Mouse (Mus musculus): ENCODE results near the gene Gm2431. TPM values are rescaled to one million over a fixed set of nuclear protein-coding genes. Genes with fewer than 3 reads are reported as not detected.

The Gm2431 gene
- polyA plus RNA-seq (2017; shearing (Covaris generic)) = not detected

DNA sequence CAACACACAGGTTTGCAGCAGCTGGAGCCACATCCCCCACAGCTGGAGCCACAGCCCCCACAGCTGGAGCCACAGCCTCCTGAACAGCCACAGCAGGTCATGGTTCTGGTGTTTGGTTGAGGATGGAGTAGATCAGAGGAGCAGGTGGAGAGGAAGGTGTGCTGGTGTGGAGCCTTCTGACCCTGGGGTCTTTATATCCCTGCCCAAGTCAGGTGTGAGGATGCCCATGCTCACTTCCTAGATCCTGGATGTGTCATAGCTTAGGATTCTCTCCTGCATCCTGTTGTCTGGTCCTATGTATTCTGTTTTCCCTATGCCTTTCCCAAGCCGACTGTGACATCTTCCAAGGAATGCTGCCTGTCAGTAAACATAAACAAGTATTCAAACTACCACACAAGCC lies at the start of gene Gm2431:
Gene Gm2431 (minus strand): TSS at position 101 of the 400 bp plus-strand sequence.

DNA sequence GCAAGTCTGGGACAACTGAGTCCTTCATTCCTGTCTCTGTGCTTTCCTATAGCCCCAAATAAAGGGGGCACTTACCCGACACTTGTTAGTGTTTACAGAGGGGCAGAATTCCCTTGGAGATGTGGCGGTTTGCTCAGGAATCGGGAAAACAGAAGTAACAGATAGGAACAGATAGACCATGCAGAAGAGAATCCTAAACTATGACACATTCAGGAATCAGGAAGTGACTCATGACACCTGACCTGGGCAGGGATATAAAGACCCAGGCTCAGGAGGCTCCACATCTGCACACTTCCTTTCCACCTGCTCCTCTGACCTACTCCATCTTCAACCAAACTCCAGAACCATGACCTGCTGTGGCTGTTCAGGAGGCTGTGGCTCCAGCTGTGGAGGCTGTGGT lies 45.1 kb upstream of the Gm2431 start, which contains the start of gene Krtap5-4:
Gene Krtap5-4 (plus strand): TSS at position 301 of the 400 bp plus-strand sequence.

GRCm38 (mm10) chr7:142297018-142297417 lies 38.9 kb upstream of the Gm2431 start, which contains the start of gene Krtap5-1:
Krtap5-1 (minus strand) TSS chr7:142297118.

DNA sequence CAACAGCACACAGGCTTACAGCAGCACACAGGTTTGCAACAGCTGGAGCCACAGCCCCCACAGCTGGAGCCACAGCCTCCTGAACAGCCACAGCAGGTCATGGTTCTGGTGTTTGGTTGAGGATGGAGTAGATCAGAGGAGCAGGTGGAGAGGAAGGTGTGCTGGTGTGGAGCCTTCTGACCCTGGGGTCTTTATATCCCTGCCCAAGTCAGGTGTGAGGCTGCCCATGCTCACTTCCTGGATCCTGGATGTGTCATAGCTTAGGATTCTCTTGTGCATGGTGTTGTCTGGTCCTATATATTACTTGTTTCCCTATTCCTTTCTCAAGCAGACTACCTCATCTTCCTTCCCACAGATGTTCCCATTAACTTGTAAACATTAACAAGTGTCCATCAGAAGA lies 16.1 kb upstream of the Gm2431 start, which contains the start of gene Gm4559:
Gene Gm4559 (minus strand): TSS at position 101 of the 400 bp plus-strand sequence.

GRCm38 (mm10) chr7:142240978-142241377 lies 17.2 kb downstream of the Gm2431 start, which contains the start of gene Gm40460:
Gm40460 (minus strand) TSS chr7:142241078.

DNA sequence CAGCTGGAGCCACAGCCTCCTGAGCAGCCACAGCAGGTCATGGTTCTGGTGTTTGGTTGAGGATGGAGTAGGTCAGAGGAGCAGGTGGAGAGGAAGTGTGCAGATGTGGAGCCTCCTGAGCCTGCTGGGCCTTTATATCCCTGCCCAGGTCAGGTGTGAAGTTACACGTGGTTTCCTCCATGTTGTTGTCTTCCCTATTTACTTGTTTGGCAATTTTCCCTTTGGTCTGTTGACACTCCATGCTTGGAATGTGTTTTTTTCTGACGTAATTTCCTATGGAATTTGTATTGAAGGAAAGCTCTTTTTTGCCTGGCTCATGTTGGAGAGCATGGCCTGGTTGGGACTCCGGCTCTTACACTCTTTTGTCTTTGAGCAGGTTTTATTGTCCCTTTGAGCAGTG lies 28.3 kb downstream of the Gm2431 start, which contains the start of gene Krtap5-5:
Gene Krtap5-5 (minus strand): TSS at position 101 of the 400 bp plus-strand sequence.

GRCm38 (mm10) chr7:142211559-142211958 lies 46.6 kb downstream of the Gm2431 start, which contains the start of gene Gm7579:
Gm7579 (plus strand) TSS chr7:142211859.

Other genes with a start within 250 kb of the Gm2431 start
- gene Mob2, start 197.3 kb downstream of the Gm2431 start, polyA plus RNA-seq (2017; shearing (Covaris generic)) = 122 TPM
- gene Dusp8, start 162.5 kb downstream of the Gm2431 start, polyA plus RNA-seq (2017; shearing (Covaris generic)) = 37.7 TPM
- gene Gm45618, start 137.6 kb downstream of the Gm2431 start, polyA plus RNA-seq (2017; shearing (Covaris generic)) = not detected
- gene Gm39115, start 122.3 kb downstream of the Gm2431 start, polyA plus RNA-seq (2017; shearing (Covaris generic)) = not detected
- not detected for gene Gm45337, start 113.7 kb downstream of the Gm2431 start, polyA plus RNA-seq (2017; shearing (Covaris generic))
- gene Gm29735, start 101.2 kb downstream of the Gm2431 start, polyA plus RNA-seq (2017; shearing (Covaris generic)) = not detected
- not detected for gene Gm4553, start 92.6 kb downstream of the Gm2431 start, polyA plus RNA-seq (2017; shearing (Covaris generic))
- gene Krtap5-2, start 82.3 kb downstream of the Gm2431 start, polyA plus RNA-seq (2017; shearing (Covaris generic)) = not detected
- gene Gm10153, start 68.0 kb downstream of the Gm2431 start, polyA plus RNA-seq (2017; shearing (Covaris generic)) = not detected
- not detected for gene Krtap5-3, start 57.0 kb downstream of the Gm2431 start, polyA plus RNA-seq (2017; shearing (Covaris generic))
- gene Gm7579, start 46.5 kb downstream of the Gm2431 start, polyA plus RNA-seq (2017; shearing (Covaris generic)) = not detected
- not detected for gene Krtap5-5, start 28.4 kb downstream of the Gm2431 start, polyA plus RNA-seq (2017; shearing (Covaris generic))
- not detected for gene Gm40460, start 17.3 kb downstream of the Gm2431 start, polyA plus RNA-seq (2017; shearing (Covaris generic))
- gene Gm4559, start 16.0 kb upstream of the Gm2431 start, polyA plus RNA-seq (2017; shearing (Covaris generic)) = not detected
- gene Krtap5-1, start 38.8 kb upstream of the Gm2431 start, polyA plus RNA-seq (2017; shearing (Covaris generic)) = not detected
- not detected for gene Krtap5-4, start 45.2 kb upstream of the Gm2431 start, polyA plus RNA-seq (2017; shearing (Covaris generic))
- 24.4 TPM for gene Ifitm10, start 115.4 kb upstream of the Gm2431 start, polyA plus RNA-seq (2017; shearing (Covaris generic))
- gene Gm49369, start 124.3 kb upstream of the Gm2431 start, polyA plus RNA-seq (2017; shearing (Covaris generic)) = 12.8 TPM
- 304 TPM for gene Ctsd, start 129.7 kb upstream of the Gm2431 start, polyA plus RNA-seq (2017; shearing (Covaris generic))
- not detected for gene Syt8, start 176.5 kb upstream of the Gm2431 start, polyA plus RNA-seq (2017; shearing (Covaris generic))
- gene Tnni2, start 183.5 kb upstream of the Gm2431 start, polyA plus RNA-seq (2017; shearing (Covaris generic)) = not detected
- 942 TPM for gene Lsp1, start 202.5 kb upstream of the Gm2431 start, polyA plus RNA-seq (2017; shearing (Covaris generic))
- gene Tnnt3, start 240.5 kb upstream of the Gm2431 start, polyA plus RNA-seq (2017; shearing (Covaris generic)) = 1.2 TPM